Mouse (Mus musculus) ES-Bruce4 (cell line): ENCODE measurements around the gene Krt78.

Experiments used
- CTCF ChIP-seq: IDR thresholded peaks from one replicate; pipeline ENCODE4 v1.8.1; 2011; ENCODE audit warnings: low read depth, low read length
- EP300 ChIP-seq: IDR thresholded peaks from 2 replicates; pipeline ENCODE4 v1.6.1; 2011; ENCODE audit warnings: low read depth, low read length; ENCODE audit not compliant: insufficient read depth
- POLR2A ChIP-seq: IDR thresholded peaks from one replicate; pipeline ENCODE4 v1.8.1; 2011; ENCODE audit warnings: low read length; ENCODE audit not compliant: insufficient read depth

DNA sequence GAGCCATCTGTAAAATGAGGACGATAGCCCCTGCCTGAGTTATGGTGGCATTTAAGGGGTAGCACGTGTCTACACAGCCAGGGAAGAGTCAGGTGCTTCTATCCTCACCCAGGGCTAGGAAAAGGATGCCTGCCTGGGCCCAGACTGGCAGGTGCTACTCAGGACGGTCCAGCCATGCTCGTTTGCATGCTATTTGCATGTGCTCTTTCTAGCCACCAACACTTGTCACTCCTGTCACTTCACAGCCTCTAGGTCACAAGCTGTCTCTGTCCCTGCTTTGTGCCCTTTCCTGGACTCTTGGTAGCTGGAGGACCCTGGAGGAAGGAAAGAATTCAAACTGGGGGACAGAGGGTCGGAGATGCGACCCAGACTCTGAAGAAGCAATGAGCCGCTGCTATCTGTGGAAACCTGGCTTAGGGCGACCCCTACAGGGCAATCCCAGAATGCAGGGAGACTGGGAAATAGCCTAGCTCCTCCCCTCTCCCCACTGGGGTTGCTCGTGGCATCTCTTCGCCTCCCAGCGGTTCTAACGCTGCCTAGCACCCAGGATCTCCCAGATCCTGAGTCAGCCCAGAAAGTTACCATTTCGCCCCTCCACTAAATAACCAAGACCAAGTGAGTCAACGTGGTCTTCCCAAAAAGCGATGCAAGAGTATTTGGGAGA is 19.5 kb upstream of the Krt78 start:
- TF ChIP-seq POLR2A (no peak), EP300 (no peak), CTCF (peak; percentile 95)
